Comparison of ENCODE assay signal across 9 mouse cellular contexts in the genomic region with DNA sequence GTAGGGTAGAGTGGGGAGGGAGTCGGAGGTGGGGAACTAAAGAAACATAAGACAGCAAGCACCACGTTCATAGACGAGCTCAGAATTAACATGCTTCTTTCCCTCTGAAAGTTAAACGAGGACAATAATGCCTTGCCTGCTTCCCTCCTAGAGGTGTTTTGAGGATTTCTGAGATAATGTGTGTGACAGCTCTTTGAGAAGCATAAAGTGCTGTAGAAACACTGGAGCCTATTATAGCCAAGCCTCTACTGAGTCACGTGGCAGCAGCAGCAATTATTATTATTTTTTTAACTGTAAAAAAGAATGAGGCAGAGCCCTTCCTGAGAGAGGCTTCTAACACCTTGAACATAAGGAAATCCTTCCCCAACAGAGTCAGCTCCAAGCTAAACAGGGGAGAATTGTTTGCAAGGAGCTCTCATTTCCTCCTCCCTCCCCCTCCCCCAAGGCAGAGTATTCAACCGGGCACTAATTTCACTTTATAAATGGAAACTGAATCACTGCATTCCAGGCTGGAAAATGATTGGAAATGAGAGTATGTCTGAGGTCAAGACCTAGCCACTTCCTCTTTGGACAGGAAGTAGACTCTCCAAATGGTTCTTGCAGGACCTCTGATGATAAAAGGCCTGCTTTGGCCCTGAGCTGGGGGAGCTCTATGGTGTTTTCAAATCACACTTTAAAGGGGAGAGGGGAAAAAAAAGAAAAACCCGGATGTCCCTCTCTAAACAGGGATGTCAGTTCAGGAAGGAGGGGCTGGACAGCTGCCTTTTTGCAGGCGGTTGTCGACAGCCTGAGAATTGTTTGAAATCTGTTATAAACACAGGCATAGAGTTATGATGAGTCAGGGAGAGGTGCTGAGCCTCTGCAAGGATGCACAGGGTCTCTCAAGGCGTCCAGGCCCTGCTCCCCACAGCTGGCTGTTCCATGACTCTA.
DNase-seq lines count a peak whose midpoint lies in the region; ATAC-seq and TF ChIP-seq lines count a peak whose summit lies in the region.
"Had no signal": no experiment of that assay in that cellular context is flagged by ENCODE, and none has a peak within 500 bp of the region (broad histone marks: within the 10 kb centered on the region; RNA-seq: fewer than 3 reads in every experiment).

No protein-coding gene starts in this region.

- H3K4me3 ChIP-seq in embryonic facial prominence, embryonic 11.5 days (ENCODE audit: low read depth, low read length): no peak overlapping the region
- H3K4me3 ChIP-seq in intestine, postnatal 0 days (ENCODE audit: low read depth, low read length): no peak overlapping the region
- H3K4me3 ChIP-seq in lung, adult 2 months (replicated peaks; ENCODE audit: extremely low read depth, low read depth, low read length): no peak overlapping the region
- H3K4me3 ChIP-seq: erythroblast, embryonic 14.5 days had no signal

- H3K27me3 ChIP-seq in embryonic facial prominence, embryonic 11.5 days (ENCODE audit: control insufficient read depth, insufficient read depth, low read length): no peaks in the 10 kb centered on the region
- H3K27me3 ChIP-seq in intestine, postnatal 0 days (replicated peaks; ENCODE audit: control insufficient read depth, insufficient read depth, low read length): no peaks in the 10 kb centered on the region

- H3K36me3 ChIP-seq in embryonic facial prominence, embryonic 11.5 days (replicated peaks; ENCODE audit: control insufficient read depth, insufficient read depth, low read depth, low read length): no peaks in the 10 kb centered on the region
- H3K36me3 ChIP-seq in intestine, postnatal 0 days (ENCODE audit: control insufficient read depth, insufficient read depth): no peaks in the 10 kb centered on the region

- H3K9me3 ChIP-seq in embryonic facial prominence, embryonic 11.5 days (replicated peaks; ENCODE audit: control insufficient read depth, low read length): no peaks in the 10 kb centered on the region
- no peaks in the 10 kb centered on the region for H3K9me3 ChIP-seq in intestine, postnatal 0 days (ENCODE audit: control insufficient read depth)

- no peak overlapping the region for H3K9ac ChIP-seq in embryonic facial prominence, embryonic 11.5 days (replicated peaks; ENCODE audit: low read length)
- H3K9ac ChIP-seq in intestine, postnatal 0 days (ENCODE audit: low read depth, low read length): no peak overlapping the region

- no peaks in the 10 kb centered on the region for H3K4me1 ChIP-seq in embryonic facial prominence, embryonic 11.5 days (ENCODE audit: control insufficient read depth, insufficient read depth, low read length)
- H3K4me1 ChIP-seq in intestine, postnatal 0 days (replicated peaks; ENCODE audit: control insufficient read depth, insufficient read depth, low read length): no peaks in the 10 kb centered on the region
- H3K4me1 ChIP-seq in lung, adult 2 months (ENCODE audit: control insufficient read depth, insufficient read depth, low read length): peaks cover 12% of the 10 kb centered on the region

- WGBS in embryonic facial prominence, embryonic 11.5 days: 37% methylated on average over 10 of the region's 10 CpGs
- WGBS in intestine, postnatal 0 days: 45% methylated on average over 10 of the region's 10 CpGs
- WGBS in lung, adult 2 months: 21% methylated on average over 10 of the region's 10 CpGs

- 0 out of 2 replicates have a peak, but pooled peaks have one; percentile 48 for ATAC-seq in embryonic facial prominence, embryonic 11.5 days (replicated peaks; ENCODE audit: insufficient number of reproducible peaks, low FRiP score, low TSS enrichment, low read depth)
- ATAC-seq in intestine, postnatal 0 days: 0 out of 2 replicates have a peak, but pooled peaks have one; percentile 19

- H3K4me2 ChIP-seq in embryonic facial prominence, embryonic 11.5 days (ENCODE audit: low read depth, low read length): no peak overlapping the region
- no peak overlapping the region for H3K4me2 ChIP-seq in intestine, postnatal 0 days (replicated peaks; ENCODE audit: low read depth)

- DNase-seq in embryo, embryonic 11 days: peak; percentile 50
- no peak for DNase-seq in embryo, embryonic 9.5 days (ENCODE audit: extremely low spot score)
- peak; percentile 60 for DNase-seq in embryonic facial prominence, embryonic 11.5 days (ENCODE audit: low spot score)
- DNase-seq in lung, adult 2 months: peak; percentile 17
- no peak for DNase-seq in spleen, postnatal 10 days (ENCODE audit: low spot score in 2 of 2)
- DNase-seq in MN1 (ENCODE audit: low spot score): no peak
- DNase-seq in cerebellum, adult 11-12 months: no peak

- TF ChIP-seq CTCF in intestine, postnatal 0 days (IDR thresholded peaks at IDR 0.05; ENCODE audit: low read depth): no peak
- no peak for TF ChIP-seq CTCF in lung, adult 2 months (IDR thresholded peaks at IDR 0.05; ENCODE audit: insufficient read depth, low read length)

- H3K27ac ChIP-seq in embryonic facial prominence, embryonic 11.5 days (replicated peaks; ENCODE audit: low read depth, low read length): no peak overlapping the region
- H3K27ac ChIP-seq in intestine, postnatal 0 days (ENCODE audit: low read depth, low read length): no peak overlapping the region

- TF ChIP-seq POLR2A in lung, adult 2 months (IDR thresholded peaks at IDR 0.05; ENCODE audit: borderline replicate concordance, extremely low read depth, low read depth, low read length): no peak

Comparison
In these comparisons a context has a peak if more than half of its experiments do, and no peak if none do; other contexts are left out.
1. DNase-seq: peak in embryo, embryonic 11 days (single experiment), embryonic facial prominence, embryonic 11.5 days (single experiment) and lung, adult 2 months (single experiment); none in embryo, embryonic 9.5 days (single experiment), spleen, postnatal 10 days (0 of 2), MN1 (single experiment) and cerebellum, adult 11-12 months (single experiment).